Mouse (Mus musculus) MEL (cell line): ENCODE measurements around the gene Asb8. TPM values are rescaled to one million over a fixed set of nuclear protein-coding genes. Genes with fewer than 3 reads are reported as not detected.

Source experiments
- DNase-seq: peaks from one replicate; pipeline ENCODE4 v3.0.0; 2011; ENCODE audit warnings: low read depth, low spot score
- H3K27ac ChIP-seq: 2 replicates; pipeline ENCODE4 v1.5.1; 2012; ENCODE audit warnings: low read depth, mild to moderate bottlenecking, control low read depth, low read length, moderate library complexity; ENCODE audit not compliant: control insufficient read depth
- H3K27me3 ChIP-seq, 2 experiments: fragments of 150-350 bp in 1 of 2; sonication (generic) in 1 of 2; 2 replicates each; pipeline ENCODE4 v1.6.1; 2012; ENCODE audit warnings: low read length in 2 of 2, mild to moderate bottlenecking in 2 of 2, improper control_type of control experiment in 1 of 2, moderate library complexity in 1 of 2; ENCODE audit not compliant: insufficient read depth in 2 of 2, control insufficient read depth in 1 of 2
- H3K36me3 ChIP-seq, 2 experiments: 2 replicates each; pipeline ENCODE4 v1.6.1; 2012 to 2014; ENCODE audit warnings: low read length in 2 of 2, improper control_type of control experiment in 1 of 2, inconsistent platforms in 1 of 2, mild to moderate bottlenecking in 1 of 2; ENCODE audit not compliant: insufficient read depth in 2 of 2, control insufficient read depth in 1 of 2
- H3K4me1 ChIP-seq, 2 experiments: fragments of 150-350 bp in 1 of 2; sonication (generic) in 1 of 2; 2 replicates each; pipeline ENCODE4 v1.6.1; 2012; ENCODE audit warnings: low read length in 2 of 2, improper control_type of control experiment in 1 of 2, mild to moderate bottlenecking in 1 of 2; ENCODE audit not compliant: insufficient read depth in 2 of 2, control insufficient read depth in 1 of 2
- H3K4me3 ChIP-seq, 2 experiments: fragments of 150-350 bp in 1 of 2; sonication (generic) in 1 of 2; 2 replicates each; pipeline ENCODE4 v1.5.1; 2012; ENCODE audit warnings: low read depth in 2 of 2, low read length in 2 of 2, mild to moderate bottlenecking in 2 of 2, moderate library complexity in 2 of 2, control low read depth in 1 of 2, improper control_type of control experiment in 1 of 2; ENCODE audit not compliant: control insufficient read depth in 1 of 2, insufficient read depth in 1 of 2
- H3K79me2 ChIP-seq: 2 replicates; pipeline ENCODE4 v1.6.1; 2012; ENCODE audit warnings: mild to moderate bottlenecking, low read length, moderate library complexity; ENCODE audit not compliant: control insufficient read depth, poor library complexity, insufficient read depth
- H3K9ac ChIP-seq: 2 replicates; pipeline ENCODE4 v1.6.1; 2012; ENCODE audit warnings: low read depth, mild to moderate bottlenecking, control low read depth, low read length, moderate library complexity; ENCODE audit not compliant: control insufficient read depth, poor library complexity, severe bottlenecking
- H3K9me3 ChIP-seq: fragments of 150-350 bp; sonication (generic); replicated peaks from 2 replicates; pipeline ENCODE4 v1.6.1; 2012; ENCODE audit warnings: mild to moderate bottlenecking, low read length, improper control_type of control experiment, moderate library complexity; ENCODE audit not compliant: insufficient read depth
- CTCF ChIP-seq, 3 experiments: IDR thresholded peaks in 2 of 3; conservative IDR thresholded peaks in 1 of 3; 2 replicates each; pipeline ENCODE4 v1.5.1; 2011 to 2012; ENCODE audit warnings: low read length in 3 of 3, low read depth in 2 of 3, mild to moderate bottlenecking in 2 of 3, improper control_type of control experiment in 1 of 3, inconsistent platforms in 1 of 3, mixed read lengths in 1 of 3, moderate library complexity in 1 of 3; ENCODE audit not compliant: control insufficient read depth in 1 of 3, insufficient read depth in 1 of 3, poor library complexity in 1 of 3, severe bottlenecking in 1 of 3
- GATA1 ChIP-seq: IDR thresholded peaks from 2 replicates; pipeline ENCODE4 v1.6.1; 2011; ENCODE audit warnings: low read depth, low read length, improper control_type of control experiment
- MAX ChIP-seq: IDR thresholded peaks from 2 replicates; pipeline ENCODE4 v1.6.1; 2011; ENCODE audit warnings: low read length, improper control_type of control experiment
- MYC ChIP-seq: IDR thresholded peaks from 2 replicates; pipeline ENCODE4 v1.6.1; 2011; ENCODE audit warnings: low read depth, mild to moderate bottlenecking, low read length, improper control_type of control experiment, moderate library complexity
- RCOR1 ChIP-seq: IDR thresholded peaks from 2 replicates; pipeline ENCODE4 v1.6.1; 2012; ENCODE audit warnings: low read depth, mild to moderate bottlenecking, inconsistent platforms, low read length, improper control_type of control experiment
- SIN3A ChIP-seq: IDR thresholded peaks from 2 replicates; pipeline ENCODE4 v1.6.1; 2012; ENCODE audit warnings: low read length, improper control_type of control experiment, inconsistent platforms
- USF2 ChIP-seq, 2 experiments: IDR thresholded peaks; 2 replicates each; pipeline ENCODE4 v1.6.1; 2011 to 2012; ENCODE audit warnings: improper control_type of control experiment in 2 of 2, low read length in 2 of 2, borderline replicate concordance in 1 of 2, inconsistent platforms in 1 of 2, low read depth in 1 of 2, mild to moderate bottlenecking in 1 of 2; ENCODE audit not compliant: insufficient read depth in 1 of 2
- ZC3H11A ChIP-seq: IDR thresholded peaks from 2 replicates; pipeline ENCODE4 v1.6.1; 2012; ENCODE audit warnings: low read depth, mild to moderate bottlenecking, inconsistent platforms, low read length, improper control_type of control experiment
- ZMIZ1 ChIP-seq: IDR thresholded peaks from 2 replicates; pipeline ENCODE4 v1.6.1; 2012; ENCODE audit warnings: low read depth, mild to moderate bottlenecking, inconsistent platforms, low read length, improper control_type of control experiment, moderate library complexity
- polyA plus RNA-seq, 2 experiments: library from polyadenylated mRNA; stranded (reverse) in 1 of 2; unstranded in 1 of 2; fragments of >175 nt in 1 of 2; fragments of >200 nt in 1 of 2; gene quantifications; 2 replicates each; pipeline versions ENCODE4 v1.2.1 to v1.2.4; 2012; ENCODE audit warnings: low replicate concordance in 2 of 2, low read depth in 1 of 2; ENCODE audit not compliant: insufficient read length in 2 of 2, insufficient read depth in 1 of 2, missing spikeins in 1 of 2
- total RNA-seq: library from RNA; depleted of rRNA; stranded (reverse); fragments of 300-350 nt; gene quantifications from 2 replicates; pipeline ENCODE4 v1.2.3, GENCODE M21; 2012

Asb8 gene
- total and polyA plus RNA-seq, 3 experiments: 33.1 to 38.2 TPM; not detected in 1

DNA sequence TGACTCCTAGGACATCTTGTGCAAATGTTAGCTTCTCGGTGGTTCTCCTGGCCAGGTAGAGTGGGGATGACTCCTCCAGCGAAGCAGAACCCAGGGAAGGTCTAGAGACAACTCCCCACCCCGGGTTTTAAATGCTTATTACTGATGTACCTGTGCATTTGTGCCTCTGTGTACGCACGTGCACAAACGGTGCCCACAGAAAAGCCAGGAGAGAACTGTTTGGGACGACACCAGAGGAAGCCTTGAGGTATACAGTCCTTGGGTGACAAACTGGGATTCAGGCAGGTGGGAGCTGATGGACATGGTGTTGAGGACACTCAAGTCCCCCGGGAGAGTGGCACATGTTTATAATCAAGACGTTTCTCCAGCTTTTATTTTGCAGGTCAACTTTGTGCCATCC, 5.5 kb upstream of the Asb8 start:
- DNase-seq: no peak
- Histone ChIP-seq H3K79me2 (no peaks in the 10 kb centered on the region), H3K27me3 (peaks cover 31 to 33% of the 10 kb centered on the region in 2 experiments), H3K27ac (no peak overlapping the region), H3K9ac (no peak overlapping the region), H3K4me1 (no peaks in the 10 kb centered on the region), H3K36me3 (no peaks in the 10 kb centered on the region), H3K4me3 (no peak overlapping the region), H3K9me3 (no peaks in the 10 kb centered on the region)
- TF ChIP-seq USF2 (IDR thresholded peaks at IDR 0.05; ENCODE audit: borderline replicate concordance in 1 of 2, insufficient read depth in 1 of 2, low read depth in 1 of 2, low read length in 2 of 2) (no peak), MAX (no peak), MYC (no peak)

DNA sequence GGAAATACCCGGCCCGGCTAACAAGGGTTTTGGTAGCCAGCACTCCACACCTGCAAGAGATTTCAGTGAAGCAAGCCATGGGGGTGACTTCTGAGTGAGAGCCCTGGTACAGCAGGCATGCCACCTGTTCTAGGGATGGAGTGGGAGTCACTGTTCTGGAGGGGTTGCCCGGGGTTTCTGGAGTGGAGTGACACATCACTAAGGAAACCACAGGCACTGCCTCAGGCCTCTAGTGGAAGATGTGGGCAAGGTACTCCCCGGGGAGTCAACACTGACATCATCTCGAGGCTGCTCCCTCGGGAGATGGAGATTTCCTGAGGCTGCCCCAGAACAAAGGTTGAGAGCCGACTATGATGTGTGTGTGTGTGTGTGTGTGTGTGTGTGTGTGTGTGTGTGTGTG, 4.9 kb upstream of the Asb8 start:
- DNase-seq: no peak
- no peaks in the 10 kb centered on the region for H3K9me3 ChIP-seq

DNA sequence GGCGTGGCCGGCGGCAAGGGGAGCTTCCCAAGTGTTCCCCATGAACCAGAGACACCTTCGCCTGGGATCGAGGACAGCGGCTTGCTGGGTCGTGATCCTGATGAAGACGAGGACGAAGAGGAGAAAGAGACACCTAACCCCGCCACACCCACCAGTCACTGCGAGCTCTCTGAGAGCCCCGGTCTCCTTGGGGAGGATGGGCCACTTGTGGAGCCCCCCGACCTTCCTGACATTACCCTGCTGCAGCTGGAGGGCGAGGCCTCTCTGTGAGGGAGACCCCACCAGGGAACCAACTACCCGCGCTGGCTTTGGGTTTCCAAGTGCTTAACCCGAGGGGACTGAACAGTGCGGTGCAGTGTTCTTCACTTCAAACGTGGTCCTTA, 3.2 kb upstream of the Asb8 start:
- H3K4me3 ChIP-seq: no peak overlapping the region
- H3K9ac ChIP-seq: no peak overlapping the region
- no peaks in the 10 kb centered on the region for H3K4me1 ChIP-seq
- H3K27ac ChIP-seq: no peak overlapping the region
- no peak for DNase-seq
- H3K79me2 ChIP-seq: no peaks in the 10 kb centered on the region
- H3K27me3 ChIP-seq: peaks cover 30 to 45% of the 10 kb centered on the region in 2 experiments
- H3K9me3 ChIP-seq: no peaks in the 10 kb centered on the region
- no peak for TF ChIP-seq GATA1
- no peak for TF ChIP-seq ZMIZ1
- TF ChIP-seq ZC3H11A: no peak
- no peak for TF ChIP-seq MAX
- TF ChIP-seq CTCF (IDR thresholded peaks at IDR 0.05 in 2 of 3, conservative IDR thresholded peaks at IDR 0.05 in 1 of 3; ENCODE audit: control insufficient read depth in 1 of 3, insufficient read depth in 1 of 3, low read depth in 2 of 3, low read length in 3 of 3, poor library complexity in 1 of 3, severe bottlenecking in 1 of 3): no peak
- no peaks in the 10 kb centered on the region for H3K36me3 ChIP-seq

More for the DNA sequence above, 4.9 kb upstream of the Asb8 start:
- Histone ChIP-seq H3K79me2 (no peaks in the 10 kb centered on the region), H3K4me1 (no peaks in the 10 kb centered on the region), H3K36me3 (no peaks in the 10 kb centered on the region), H3K27me3 (peaks cover 31 to 39% of the 10 kb centered on the region in 2 experiments), H3K9ac (no peak overlapping the region), H3K4me3 (no peak overlapping the region), H3K27ac (no peak overlapping the region)
- TF ChIP-seq MYC (no peak), RCOR1 (no peak), SIN3A (no peak)
